Mouse (Mus musculus) ES-Bruce4 (cell line): ENCODE measurements around the gene Gm10696. TPM values are rescaled to one million over a fixed set of nuclear protein-coding genes. Genes with fewer than 3 reads are reported as not detected.
"Not testable (repeated sequence)": the region's sequence is repeated elsewhere in the genome, so short reads cannot be mapped to it uniquely, and the experiment has no call there.

ENCODE experiments used
- H3K27ac ChIP-seq: 2 replicates; pipeline ENCODE4 v1.5.1; 2012; ENCODE audit warnings: low read length, inconsistent platforms; ENCODE audit not compliant: insufficient read depth
- H3K27me3 ChIP-seq: 2 replicates; pipeline ENCODE4 v1.6.1; 2012; ENCODE audit warnings: mild to moderate bottlenecking, low read length, inconsistent platforms; ENCODE audit not compliant: control insufficient read depth, poor library complexity, insufficient read depth, severe bottlenecking
- H3K36me3 ChIP-seq: 2 replicates; pipeline ENCODE4 v1.6.1; 2012; ENCODE audit warnings: inconsistent platforms, mild to moderate bottlenecking, low read length, moderate library complexity; ENCODE audit not compliant: control insufficient read depth, poor library complexity, insufficient read depth, severe bottlenecking
- H3K4me1 ChIP-seq: one replicate; pipeline ENCODE4 v1.8.1; 2011; ENCODE audit warnings: low read length; ENCODE audit not compliant: control insufficient read depth, insufficient read depth
- H3K4me3 ChIP-seq: 2 replicates; pipeline ENCODE4 v1.5.1; 2011; ENCODE audit warnings: low read depth, mild to moderate bottlenecking, low read length
- H3K9ac ChIP-seq: 2 replicates; pipeline ENCODE4 v1.6.1; 2012; ENCODE audit warnings: low read depth, mild to moderate bottlenecking, inconsistent platforms; ENCODE audit not compliant: poor library complexity, severe bottlenecking
- H3K9me3 ChIP-seq: replicated peaks from 2 replicates; pipeline ENCODE4 v1.6.1; 2012; ENCODE audit warnings: mild to moderate bottlenecking, low read length, inconsistent platforms; ENCODE audit not compliant: control insufficient read depth, poor library complexity, insufficient read depth, severe bottlenecking
- polyA plus RNA-seq: library from polyadenylated mRNA; stranded (reverse); fragments of >200 nt; gene quantifications from 2 replicates; pipeline ENCODE4 v1.2.4, GENCODE M21; 2011; ENCODE audit warnings: low read depth; ENCODE audit not compliant: missing spikeins, insufficient read depth, insufficient read length

Gm10696 gene
- polyA plus RNA-seq: not detected in 2 replicates

DNA sequence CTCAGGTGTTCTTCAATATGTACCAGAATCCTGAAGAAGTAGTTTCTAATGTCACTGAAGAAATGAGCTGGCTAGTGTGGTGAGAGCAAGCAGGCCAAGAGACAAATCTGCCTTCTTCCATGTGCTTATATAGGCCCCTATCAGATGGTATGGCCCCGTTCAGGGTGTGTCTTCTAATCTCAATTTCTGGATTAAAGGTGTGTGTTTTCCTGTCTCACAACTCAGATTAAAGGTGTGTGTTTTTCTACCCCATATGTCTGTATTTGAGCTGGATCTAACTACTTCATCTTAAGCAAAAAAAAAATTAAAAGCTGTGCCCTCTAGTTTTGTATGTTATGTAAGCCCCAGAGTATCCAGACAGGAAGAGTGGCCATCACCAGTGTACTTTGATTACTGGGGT, at the start of gene Gm10696:
Gene Gm10696 (minus strand): TSS at position 101 of the 400 bp plus-strand sequence.
- not testable (repeated sequence) for H3K27ac ChIP-seq, H3K9ac ChIP-seq, H3K4me3 ChIP-seq, H3K9me3 ChIP-seq, H3K36me3 ChIP-seq, H3K4me1 ChIP-seq, H3K27me3 ChIP-seq

DNA sequence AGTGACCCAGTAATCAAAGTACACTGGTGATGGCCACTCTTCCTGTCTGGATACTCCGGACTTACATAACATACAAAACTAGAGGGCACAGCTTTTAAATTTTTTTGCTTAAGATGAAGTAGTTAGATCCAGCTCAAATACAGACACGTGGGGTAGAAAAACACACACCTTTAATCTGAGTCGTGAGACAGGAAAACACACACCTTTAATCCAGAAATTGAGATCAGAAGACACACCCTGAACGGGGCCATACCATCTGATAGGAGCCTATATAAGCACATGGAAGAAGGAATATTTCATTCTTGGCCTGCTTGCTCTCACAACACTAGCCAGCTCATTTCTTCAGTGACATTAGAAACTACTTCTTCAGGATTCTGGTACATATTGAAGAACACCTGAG, 18.4 kb upstream of the Gm10696 start, which contains the start of gene Gm5286:
Gene Gm5286 (plus strand): TSS at position 301 of the 400 bp plus-strand sequence.
- H3K4me1 ChIP-seq, H3K36me3 ChIP-seq: not testable (repeated sequence)

GRCm38 (mm10) chr3:94167351-94167750, 10.6 kb downstream of the Gm10696 start:
- H3K27ac ChIP-seq, H3K36me3 ChIP-seq, H3K27me3 ChIP-seq, H3K4me1 ChIP-seq, H3K4me3 ChIP-seq, H3K9me3 ChIP-seq, H3K9ac ChIP-seq: not testable (repeated sequence)

More for the DNA sequence above, 18.4 kb upstream of the Gm10696 start, which contains the start of gene Gm5286:
- H3K27me3 ChIP-seq, H3K4me3 ChIP-seq, H3K9ac ChIP-seq, H3K9me3 ChIP-seq, H3K27ac ChIP-seq: not testable (repeated sequence)

Other genes with a start within 250 kb of the Gm10696 start
- not detected in 2 replicates for gene Gm9117, start 234.7 kb downstream of the Gm10696 start, polyA plus RNA-seq
- gene Tdpoz5, start 216.9 kb downstream of the Gm10696 start, polyA plus RNA-seq: not detected in 2 replicates
- gene Gm9125, start 123.3 kb downstream of the Gm10696 start, polyA plus RNA-seq: not detected in 2 replicates
- gene Gm10697, start 105.5 kb downstream of the Gm10696 start, polyA plus RNA-seq: not detected in 2 replicates
- not detected in 2 replicates for gene Gm5286, start 18.5 kb upstream of the Gm10696 start, polyA plus RNA-seq
- gene Gm4778, start 85.8 kb upstream of the Gm10696 start, polyA plus RNA-seq: not detected in 2 replicates
- gene Them4, start 131.9 kb upstream of the Gm10696 start, polyA plus RNA-seq: 5.3 and 5.6 TPM in 2 replicates
- 0.48 and 0.90 TPM in 2 replicates for gene Them5, start 163.9 kb upstream of the Gm10696 start, polyA plus RNA-seq
- not detected in 2 replicates for gene C2cd4d, start 184.2 kb upstream of the Gm10696 start, polyA plus RNA-seq
- 0.59 and 0.66 TPM in 2 replicates for gene Rorc, start 194.6 kb upstream of the Gm10696 start, polyA plus RNA-seq
- 0.33 TPM in 1 of 2 replicates, not detected in the other for gene Lingo4, start 220.3 kb upstream of the Gm10696 start, polyA plus RNA-seq
- gene Tdrkh, start 235.1 kb upstream of the Gm10696 start, polyA plus RNA-seq: 8.8 and 12.3 TPM in 2 replicates